Mouse (Mus musculus) effector memory CD4-positive, alpha-beta T cell, adult 7 months (primary cell): ENCODE measurements around the gene Egr4. TPM values are rescaled to one million over a fixed set of nuclear protein-coding genes. Genes with fewer than 3 reads are reported as not detected.

Source experiments
- polyA plus RNA-seq: library from polyadenylated mRNA; unstranded; fragments of 100-300 nt; shearing (Covaris generic); gene quantifications from one replicate; pipeline ENCODE4 v1.2.1, GENCODE M21; 2017

Egr4 gene
- 0.46 TPM for polyA plus RNA-seq

DNA sequence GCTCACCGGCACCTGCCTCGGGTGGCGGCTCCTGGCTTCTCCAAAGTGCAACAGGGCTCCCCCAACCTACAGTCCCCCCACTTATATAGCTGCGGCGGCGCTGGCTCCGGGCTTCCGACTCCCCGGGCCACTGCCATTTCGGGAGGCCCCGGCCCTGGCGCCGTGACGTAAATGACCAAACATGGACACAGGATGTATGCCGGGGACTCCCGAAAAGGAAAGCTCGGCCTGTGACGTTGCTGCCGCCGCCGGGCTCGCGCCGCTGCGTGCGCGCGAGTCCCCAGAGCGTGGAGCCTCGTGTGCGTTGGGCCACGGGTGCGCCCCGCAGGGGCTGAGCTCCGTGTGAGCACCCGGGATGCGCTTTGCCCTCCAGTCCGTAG, at the start of gene Egr4:
Gene Egr4 (minus strand): TSS at position 59 of the 380 bp plus-strand sequence.

DNA sequence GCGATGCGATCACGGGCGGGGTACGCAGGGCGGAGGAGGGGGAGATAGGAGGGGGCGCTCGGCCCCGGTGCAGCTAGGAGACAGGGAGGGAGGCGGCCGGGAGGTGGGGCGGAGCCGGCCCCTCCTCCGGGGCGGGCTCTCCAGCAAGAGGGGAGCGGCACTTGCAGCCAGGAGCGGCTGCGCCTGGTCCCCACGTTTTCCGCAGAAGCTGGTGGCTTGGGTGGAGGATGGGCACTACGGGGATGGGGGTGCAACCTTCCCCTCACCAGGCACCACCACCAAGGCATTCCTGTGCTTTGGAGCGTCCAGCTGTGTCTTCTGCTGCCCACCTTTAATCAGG, 10.5 kb downstream of the Egr4 start, which contains the start of gene Fbxo41:
Gene Fbxo41 (minus strand): TSS at position 84 of the 340 bp plus-strand sequence.

Other genes with a start within 250 kb of the Egr4 start
- gene Sfxn5, start 180.2 kb downstream of the Egr4 start, polyA plus RNA-seq, result 1.1 TPM
- 0.43 TPM for gene Rab11fip5, start 139.0 kb downstream of the Egr4 start, polyA plus RNA-seq
- not detected for gene Noto, start 89.7 kb downstream of the Egr4 start, polyA plus RNA-seq
- 42.9 TPM for gene Smyd5, start 81.6 kb downstream of the Egr4 start, polyA plus RNA-seq
- 302 TPM for gene Cct7, start 62.1 kb downstream of the Egr4 start, polyA plus RNA-seq
- 10.8 TPM for gene Pradc1, start 61.6 kb downstream of the Egr4 start, polyA plus RNA-seq
- 0.16 TPM for gene Fbxo41, start 10.6 kb downstream of the Egr4 start, polyA plus RNA-seq
- gene Alms1, start 73.9 kb upstream of the Egr4 start, polyA plus RNA-seq, result 1.8 TPM
- not detected for gene Nat8f7, start 199.6 kb upstream of the Egr4 start, polyA plus RNA-seq